Mouse (Mus musculus): ENCODE measurements around the gene Olfml2a. TPM values are rescaled to one million over a fixed set of nuclear protein-coding genes. Genes with fewer than 3 reads are reported as not detected.
A peak's percentile ranks its signal among the peaks of the same experiment; 100 is the strongest.

Olfml2a gene
- polyA plus RNA-seq, 1 experiment from 2014 or later: 1.5 TPM

GRCm38 (mm10) chr2:38934936-38935335, 3.2 kb downstream of the Olfml2a start:
- no peaks in the 10 kb centered on the region for H3K9me3 ChIP-seq (ENCODE audit: control insufficient read depth)
- 72% methylated on average over 5 of the region's 5 CpGs for WGBS
- H3K9ac ChIP-seq (ENCODE audit: low read depth, low read length): no peak overlapping the region
- H3K4me3 ChIP-seq (ENCODE audit: low read depth, low read length): no peak overlapping the region
- H3K27me3 ChIP-seq (replicated peaks; ENCODE audit: control insufficient read depth, insufficient read depth, low read length): no peaks in the 10 kb centered on the region
- no peak for TF ChIP-seq CTCF (IDR thresholded peaks at IDR 0.05; ENCODE audit: low read depth)
- H3K4me2 ChIP-seq (replicated peaks; ENCODE audit: low read depth): no peak overlapping the region
- no peak overlapping the region for H3K27ac ChIP-seq (ENCODE audit: low read depth, low read length)
- ATAC-seq: no peak
- H3K36me3 ChIP-seq (ENCODE audit: control insufficient read depth, insufficient read depth): no peaks in the 10 kb centered on the region
- H3K4me1 ChIP-seq (replicated peaks; ENCODE audit: control insufficient read depth, insufficient read depth, low read length): no peaks in the 10 kb centered on the region; the same call in 1 of the 2 replicates

- Histone ChIP-seq H3K36me3 (ENCODE audit: control insufficient read depth, insufficient read depth) (no peaks in the 10 kb centered on the region), H3K4me1 (replicated peaks; ENCODE audit: control insufficient read depth, insufficient read depth, low read length) (no peaks in the 10 kb centered on the region; the same call in 1 of the 2 replicates), H3K27ac (ENCODE audit: low read depth, low read length) (no peak overlapping the region), H3K9me3 (ENCODE audit: control insufficient read depth) (no peaks in the 10 kb centered on the region), H3K27me3 (replicated peaks; ENCODE audit: control insufficient read depth, insufficient read depth, low read length) (no peaks in the 10 kb centered on the region), H3K4me3 (ENCODE audit: low read depth, low read length) (no peak overlapping the region), H3K4me2 (replicated peaks; ENCODE audit: low read depth) (no peak overlapping the region), H3K9ac (ENCODE audit: low read depth, low read length) (no peak overlapping the region)
- no peak for ATAC-seq
- 72% methylated on average over 9 of the region's 9 CpGs for WGBS
- no peak for TF ChIP-seq CTCF (IDR thresholded peaks at IDR 0.05; ENCODE audit: low read depth)
These were observed 5.1 kb downstream of the Olfml2a start for GRCm38 (mm10) chr2:38936721-38937378.

- H3K4me1 ChIP-seq (replicated peaks; ENCODE audit: control insufficient read depth, insufficient read depth, low read length): no peaks in the 10 kb centered on the region
- no peaks in the 10 kb centered on the region for H3K9me3 ChIP-seq (ENCODE audit: control insufficient read depth)
- H3K27ac ChIP-seq (ENCODE audit: low read depth, low read length): no peak overlapping the region
- no peak for ATAC-seq
- TF ChIP-seq CTCF (IDR thresholded peaks at IDR 0.05; ENCODE audit: low read depth): no peak
- H3K4me2 ChIP-seq (replicated peaks; ENCODE audit: low read depth): no peak overlapping the region
- no peaks in the 10 kb centered on the region for H3K36me3 ChIP-seq (ENCODE audit: control insufficient read depth, insufficient read depth)
- no peak overlapping the region for H3K9ac ChIP-seq (ENCODE audit: low read depth, low read length)
- WGBS: 78% methylated on average over 3 of the region's 3 CpGs
- H3K4me3 ChIP-seq (ENCODE audit: low read depth, low read length): no peak overlapping the region
- H3K27me3 ChIP-seq (replicated peaks; ENCODE audit: control insufficient read depth, insufficient read depth, low read length): no peaks in the 10 kb centered on the region
These were observed 5.6 kb downstream of the Olfml2a start for GRCm38 (mm10) chr2:38937396-38937795.

GRCm38 (mm10) chr2:38938007-38938406, 6.2 kb downstream of the Olfml2a start:
- Histone ChIP-seq H3K27ac (ENCODE audit: low read depth, low read length) (no peak overlapping the region), H3K4me2 (replicated peaks; ENCODE audit: low read depth) (no peak overlapping the region), H3K9ac (ENCODE audit: low read depth, low read length) (no peak overlapping the region), H3K9me3 (ENCODE audit: control insufficient read depth) (no peaks in the 10 kb centered on the region), H3K4me3 (ENCODE audit: low read depth, low read length) (no peak overlapping the region), H3K4me1 (replicated peaks; ENCODE audit: control insufficient read depth, insufficient read depth, low read length) (no peaks in the 10 kb centered on the region), H3K36me3 (ENCODE audit: control insufficient read depth, insufficient read depth) (no peaks in the 10 kb centered on the region), H3K27me3 (replicated peaks; ENCODE audit: control insufficient read depth, insufficient read depth, low read length) (no peaks in the 10 kb centered on the region)
- TF ChIP-seq CTCF (IDR thresholded peaks at IDR 0.05; ENCODE audit: low read depth): no peak
- ATAC-seq: no peak
- 88% methylated on average over 1 of the region's 1 CpGs for WGBS

GRCm38 (mm10) chr2:38939047-38939446, 7.3 kb downstream of the Olfml2a start:
- no peak for ATAC-seq
- H3K4me1 ChIP-seq (replicated peaks; ENCODE audit: control insufficient read depth, insufficient read depth, low read length): no peaks in the 10 kb centered on the region
- no peak overlapping the region for H3K9ac ChIP-seq (ENCODE audit: low read depth, low read length)
- 79% methylated on average over 2 of the region's 2 CpGs for WGBS
- no peak overlapping the region for H3K4me2 ChIP-seq (replicated peaks; ENCODE audit: low read depth)
- no peak overlapping the region for H3K4me3 ChIP-seq (ENCODE audit: low read depth, low read length)
- TF ChIP-seq CTCF (IDR thresholded peaks at IDR 0.05; ENCODE audit: low read depth): peak; percentile 35; the same call in 1 of the 2 replicates
- no peaks in the 10 kb centered on the region for H3K9me3 ChIP-seq (ENCODE audit: control insufficient read depth)
- no peak overlapping the region for H3K27ac ChIP-seq (ENCODE audit: low read depth, low read length)
- no peaks in the 10 kb centered on the region for H3K36me3 ChIP-seq (ENCODE audit: control insufficient read depth, insufficient read depth)
- no peaks in the 10 kb centered on the region for H3K27me3 ChIP-seq (replicated peaks; ENCODE audit: control insufficient read depth, insufficient read depth, low read length)

GRCm38 (mm10) chr2:38941426-38941825, 9.6 kb downstream of the Olfml2a start:
- Histone ChIP-seq H3K9me3 (ENCODE audit: control insufficient read depth) (no peaks in the 10 kb centered on the region), H3K4me1 (replicated peaks; ENCODE audit: control insufficient read depth, insufficient read depth, low read length) (no peaks in the 10 kb centered on the region), H3K27me3 (replicated peaks; ENCODE audit: control insufficient read depth, insufficient read depth, low read length) (no peaks in the 10 kb centered on the region), H3K4me3 (ENCODE audit: low read depth, low read length) (no peak overlapping the region), H3K9ac (ENCODE audit: low read depth, low read length) (no peak overlapping the region), H3K27ac (ENCODE audit: low read depth, low read length) (no peak overlapping the region), H3K4me2 (replicated peaks; ENCODE audit: low read depth) (no peak overlapping the region), H3K36me3 (ENCODE audit: control insufficient read depth, insufficient read depth) (no peaks in the 10 kb centered on the region)
- no peak for TF ChIP-seq CTCF (IDR thresholded peaks at IDR 0.05; ENCODE audit: low read depth)
- WGBS: 69% methylated on average over 14 of the region's 14 CpGs
- no peak for ATAC-seq
